Mouse (Mus musculus) lung, embryonic 15.5 days (tissue): ENCODE results near the gene Wdr90. TPM values are rescaled to one million over a fixed set of nuclear protein-coding genes. Genes with fewer than 3 reads are reported as not detected.
A peak's percentile ranks its signal among the peaks of the same experiment; 100 is the strongest.
"Not testable (repeated sequence)": the region's sequence is repeated elsewhere in the genome, so short reads cannot be mapped to it uniquely, and the experiment has no call there.

Source experiments
- ATAC-seq: fragments of 200-750 bp; cut with Nextera tagmentation; 2 replicates; pipeline ENCODE4 v1.8.0; 2017; ENCODE audit warnings: moderate number of reproducible peaks, borderline replicate concordance; ENCODE audit not compliant: low FRiP score, low TSS enrichment; ENCODE audit errors: extremely low read depth
- H3K27ac ChIP-seq: fragments of 300-500 bp; sonication (generic); 2 replicates; pipeline ENCODE4 v1.5.1; 2015; ENCODE audit warnings: moderate library complexity, mild to moderate bottlenecking, inconsistent platforms
- H3K27me3 ChIP-seq: fragments of 300-500 bp; sonication (generic); 2 replicates; pipeline ENCODE4 v1.6.1; 2015; ENCODE audit warnings: inconsistent platforms
- H3K36me3 ChIP-seq: fragments of 300-500 bp; sonication (generic); 2 replicates; pipeline ENCODE4 v1.6.1; 2015; ENCODE audit warnings: inconsistent platforms
- H3K4me1 ChIP-seq: fragments of 300-500 bp; sonication (generic); 2 replicates; pipeline ENCODE4 v1.6.1; 2015; ENCODE audit warnings: inconsistent platforms
- H3K4me2 ChIP-seq: fragments of 300-500 bp; sonication (generic); 2 replicates; pipeline ENCODE4 v1.6.1; 2015; ENCODE audit warnings: inconsistent platforms, mild to moderate bottlenecking, moderate library complexity
- H3K4me3 ChIP-seq: fragments of 300-500 bp; sonication (generic); 2 replicates; pipeline ENCODE4 v1.5.1; 2015; ENCODE audit warnings: mild to moderate bottlenecking, inconsistent platforms
- H3K9ac ChIP-seq: fragments of 300-500 bp; sonication (generic); 2 replicates; pipeline ENCODE4 v1.6.1; 2015; ENCODE audit warnings: inconsistent platforms
- H3K9me3 ChIP-seq: fragments of 300-500 bp; sonication (generic); 2 replicates; pipeline ENCODE4 v1.6.1; 2016; ENCODE audit warnings: inconsistent platforms
- WGBS: fragments of 180-500 bp; shearing (Covaris S2); methylation state at CpG from one replicate; pipeline ENCODE4 v1.1.7; 2015; 5-methylcytosine and 5-hydroxymethylcytosine counted together
- microRNA-seq: library from miRNA; unstranded; fragments of <30 nt; microRNA quantifications from one replicate; pipeline ENCODE4, GENCODE M21; 2016
- polyA plus RNA-seq: library from polyadenylated mRNA; unstranded; fragments of >200 nt; fragmentation: Nextera tagmentation; extraction: Ambion mirVana; gene quantifications from 2 replicates; pipeline ENCODE4 v1.2.1, GENCODE M21; 2015

Gene Wdr90
- polyA plus RNA-seq, 1 experiment from 2014 or later, result 32.2 TPM

GRCm38 (mm10) chr17:25808028-25808427 is 53.3 kb downstream of the Wdr90 start:
- Histone ChIP-seq H3K9me3 (no peaks in the 10 kb centered on the region), H3K4me3 (no peak overlapping the region; the same call in 1 of the 2 replicates), H3K36me3 (no peaks in the 10 kb centered on the region), H3K27ac (no peak overlapping the region), H3K9ac (no peak overlapping the region), H3K27me3 (peaks cover 50% of the 10 kb centered on the region), H3K4me1 (peaks cover 16% of the 10 kb centered on the region), H3K4me2 (peak overlapping the region; percentile 94)
- 32% methylated on average over 5 of the region's 5 CpGs for WGBS
- no peak for ATAC-seq

DNA sequence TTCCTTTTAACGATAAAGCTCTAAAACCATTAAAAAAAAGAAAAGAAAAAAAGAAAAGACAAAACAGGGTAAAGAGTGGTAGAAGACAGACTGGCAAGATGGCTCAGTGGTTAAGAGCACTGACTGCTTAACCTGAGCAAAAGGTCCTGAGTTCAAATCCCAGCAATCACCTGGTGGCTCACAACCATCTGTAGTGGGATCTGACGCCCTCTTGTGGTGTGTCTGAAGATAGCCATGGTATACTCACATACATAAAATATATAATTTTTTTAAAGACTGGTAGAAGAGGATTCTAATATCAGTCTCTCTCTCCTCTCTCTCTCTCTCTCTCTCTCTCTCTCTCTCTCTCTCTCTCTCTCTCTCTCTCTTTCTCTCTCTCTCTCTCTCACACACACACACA is 53.8 kb downstream of the Wdr90 start:
- peaks cover 16% of the 10 kb centered on the region for H3K4me1 ChIP-seq
- ATAC-seq, H3K36me3 ChIP-seq, H3K27ac ChIP-seq, H3K4me3 ChIP-seq, H3K9me3 ChIP-seq, H3K4me2 ChIP-seq, H3K9ac ChIP-seq: not testable (repeated sequence)
- 31% methylated on average over 2 of the region's 2 CpGs for WGBS
- H3K27me3 ChIP-seq, result peaks cover 46% of the 10 kb centered on the region

GRCm38 (mm10) chr17:25806507-25806906 is 54.8 kb downstream of the Wdr90 start:
- Histone ChIP-seq H3K27me3 (peaks cover 37% of the 10 kb centered on the region), H3K9ac (no peak overlapping the region), H3K4me1 (peaks cover 16% of the 10 kb centered on the region), H3K36me3 (no peaks in the 10 kb centered on the region), H3K4me3 (no peak overlapping the region), H3K9me3 (no peaks in the 10 kb centered on the region), H3K27ac (no peak overlapping the region), H3K4me2 (no peak overlapping the region)
- WGBS, result 67% methylated on average over 4 of the region's 4 CpGs
- ATAC-seq, result no peak

DNA sequence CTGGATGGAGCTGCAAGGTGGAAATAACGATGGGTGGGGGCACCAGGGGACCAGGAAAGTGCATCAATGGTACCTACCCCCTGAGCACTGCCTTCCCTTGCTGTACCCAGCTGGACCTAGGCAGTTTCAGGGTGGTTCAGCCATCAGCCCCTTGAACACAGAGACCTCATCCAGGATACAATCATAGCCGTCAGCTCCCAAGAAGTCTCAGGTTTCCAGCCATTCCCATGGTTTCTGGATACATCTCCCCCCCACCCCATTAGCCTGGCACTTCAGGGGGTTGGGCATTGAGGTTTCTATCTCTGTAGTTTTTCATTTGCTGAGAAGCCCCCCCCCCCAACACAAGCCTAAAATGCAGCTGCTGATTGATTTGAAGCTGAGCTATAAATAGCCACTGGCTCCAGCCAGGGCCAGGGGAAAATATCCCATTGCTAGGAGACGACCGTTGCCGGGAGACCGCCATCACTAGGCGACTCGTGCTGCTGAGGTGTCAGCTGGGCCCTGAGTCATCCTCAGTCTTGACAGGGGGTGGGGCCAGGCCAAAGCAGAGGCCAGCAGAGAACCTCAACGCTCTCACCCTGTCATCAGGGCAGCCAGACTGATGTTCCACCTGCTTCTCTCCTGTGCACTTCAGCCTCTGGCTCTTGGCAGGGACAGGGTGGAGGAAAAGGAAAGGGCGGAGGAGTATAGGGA is 58.3 kb downstream of the Wdr90 start:
- ATAC-seq, result no peak
- H3K27me3 ChIP-seq, result peaks cover 2% of the 10 kb centered on the region
- WGBS, result 9% methylated on average over 10 of the region's 10 CpGs
- H3K9me3 ChIP-seq, result no peaks in the 10 kb centered on the region
- no peaks in the 10 kb centered on the region for H3K36me3 ChIP-seq
- no peak overlapping the region for H3K4me2 ChIP-seq
- no peak overlapping the region for H3K9ac ChIP-seq
- no peak overlapping the region for H3K4me3 ChIP-seq
- no peak overlapping the region for H3K27ac ChIP-seq
- H3K4me1 ChIP-seq, result no peaks in the 10 kb centered on the region

GRCm38 (mm10) chr17:25801029-25801428 is 60.3 kb downstream of the Wdr90 start:
- no peak for ATAC-seq

GRCm38 (mm10) chr17:25796951-25797369 is 64.3 kb downstream of the Wdr90 start, which contains the start of gene Metrn:
Gene Metrn, minus strand, starts transcription at chr17:25797136.
- ATAC-seq, result peak; percentile 82
- peaks cover 46% of the 10 kb centered on the region for H3K4me1 ChIP-seq
- peak within 1 kb of the TSS; percentile 70 for H3K9ac ChIP-seq

More at GRCm38 (mm10) chr17:25801029-25801428, 60.3 kb downstream of the Wdr90 start:
- H3K4me1 ChIP-seq, result peaks cover 12% of the 10 kb centered on the region
- no peaks in the 10 kb centered on the region for H3K9me3 ChIP-seq
- no peak overlapping the region for H3K4me2 ChIP-seq
- H3K27ac ChIP-seq, result no peak overlapping the region
- WGBS, result 8% methylated on average over 6 of the region's 6 CpGs
- H3K9ac ChIP-seq, result no peak overlapping the region
- no peaks in the 10 kb centered on the region; the same call in 1 of the 2 replicates for H3K27me3 ChIP-seq
- no peak overlapping the region for H3K4me3 ChIP-seq
- no peaks in the 10 kb centered on the region for H3K36me3 ChIP-seq

GRCm38 (mm10) chr17:25796211-25796771 is 65.0 kb downstream of the Wdr90 start:
- WGBS, result 1% methylated on average over 37 of the region's 37 CpGs
- H3K9ac ChIP-seq, result peak overlapping the region; percentile 70
- H3K4me3 ChIP-seq, result peak overlapping the region; percentile 82
- no peaks in the 10 kb centered on the region for H3K36me3 ChIP-seq
- H3K27me3 ChIP-seq, result no peaks in the 10 kb centered on the region
- 0 out of 2 replicates have a peak overlapping the region, but pooled peaks have one; percentile 42 for H3K27ac ChIP-seq
- no peaks in the 10 kb centered on the region for H3K9me3 ChIP-seq
- ATAC-seq, result no peak
- H3K4me2 ChIP-seq, result peak overlapping the region; percentile 97
- peaks cover 49% of the 10 kb centered on the region for H3K4me1 ChIP-seq

More at GRCm38 (mm10) chr17:25796951-25797369, 64.3 kb downstream of the Wdr90 start, which contains the start of gene Metrn:
- Histone ChIP-seq H3K36me3 (no peaks in the 10 kb centered on the region), H3K4me2 (peak within 1 kb of the TSS; percentile 97), H3K9me3 (no peaks in the 10 kb centered on the region), H3K4me3 (peak within 1 kb of the TSS; percentile 82), H3K27me3 (no peaks in the 10 kb centered on the region), H3K27ac (0 out of 2 replicates have a peak within 1 kb of the TSS, but pooled peaks have one; percentile 42)
- WGBS, result under 1% methylated on average over 35 of the region's 35 CpGs

- H3K9me3 ChIP-seq, result no peaks in the 10 kb centered on the region
- peak within 1 kb of the TSS; percentile 70 for H3K9ac ChIP-seq
- 15% methylated on average over 6 of the region's 6 CpGs for WGBS
- peak within 1 kb of the TSS; percentile 82 for H3K4me3 ChIP-seq
- no peaks in the 10 kb centered on the region for H3K36me3 ChIP-seq
- peaks cover 56% of the 10 kb centered on the region for H3K4me1 ChIP-seq
- peak within 1 kb of the TSS; percentile 97 for H3K4me2 ChIP-seq
- H3K27me3 ChIP-seq, result no peaks in the 10 kb centered on the region
- no peak for ATAC-seq
- H3K27ac ChIP-seq, result 0 out of 2 replicates have a peak within 1 kb of the TSS, but pooled peaks have one; percentile 42
Measured at GRCm38 (mm10) chr17:25795609-25796092, 65.7 kb downstream of the Wdr90 start, which contains the start of gene AC134908.4. Gene AC134908.4, minus strand, starts transcription at chr17:25795659.

DNA sequence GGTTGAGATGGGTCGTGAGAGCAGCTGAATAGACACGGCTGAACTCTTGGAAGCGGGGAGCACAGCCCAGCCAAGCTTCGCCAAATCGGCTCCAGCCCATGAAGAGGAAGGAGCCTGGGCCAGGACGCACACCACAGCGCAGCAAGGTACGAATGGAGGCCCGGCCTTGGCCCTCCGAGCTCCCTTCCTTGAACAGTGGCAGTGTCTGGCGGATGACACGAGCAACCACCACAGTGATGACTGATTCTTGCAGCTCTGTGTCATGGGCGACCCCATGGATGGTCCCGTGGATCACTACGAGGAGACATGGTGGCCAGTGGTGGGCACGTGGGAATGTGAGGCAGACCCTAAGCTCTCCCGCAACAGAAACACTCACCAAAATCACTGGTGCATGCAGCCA is 66.3 kb downstream of the Wdr90 start:
- H3K36me3 ChIP-seq, result no peaks in the 10 kb centered on the region; the same call in 1 of the 2 replicates
- ATAC-seq, result no peak
- 0 out of 2 replicates have a peak overlapping the region, but pooled peaks have one; percentile 82 for H3K4me3 ChIP-seq
- no peak overlapping the region for H3K27ac ChIP-seq
- H3K27me3 ChIP-seq, result no peaks in the 10 kb centered on the region
- H3K4me1 ChIP-seq, result peaks cover 58% of the 10 kb centered on the region
- H3K9ac ChIP-seq, result no peak overlapping the region
- no peaks in the 10 kb centered on the region for H3K9me3 ChIP-seq
- 84% methylated on average over 17 of the region's 17 CpGs for WGBS
- peak overlapping the region; percentile 97 for H3K4me2 ChIP-seq

Small RNAs within 50 kb of the gene (microRNA-seq; reads per million reads assigned to microRNA genes)
- gene Mir3082, result 1.1 reads per million

Other genes with a start within 250 kb of the Wdr90 start
- gene Gng13, start 144.3 kb downstream of the Wdr90 start, polyA plus RNA-seq, result 2.3 and 3.0 TPM in 2 replicates
- 36.7 and 42.0 TPM in 2 replicates for gene Chtf18, start 134.1 kb downstream of the Wdr90 start, polyA plus RNA-seq
- gene Rpusd1, start 133.8 kb downstream of the Wdr90 start, polyA plus RNA-seq, result 24.5 and 24.7 TPM in 2 replicates
- gene Mslnl, start 125.5 kb downstream of the Wdr90 start, polyA plus RNA-seq, result 0.44 and 0.71 TPM in 2 replicates
- 15.8 and 24.2 TPM in 2 replicates for gene Msln, start 107.1 kb downstream of the Wdr90 start, polyA plus RNA-seq
- 25.8 and 30.2 TPM in 2 replicates for gene Narfl, start 87.7 kb downstream of the Wdr90 start, polyA plus RNA-seq
- 58.3 and 59.9 TPM in 2 replicates for gene Haghl, start 75.8 kb downstream of the Wdr90 start, polyA plus RNA-seq
- 0.70 and 0.76 TPM in 2 replicates for gene Ccdc78, start 74.9 kb downstream of the Wdr90 start, polyA plus RNA-seq
- 105 and 109 TPM in 2 replicates for gene Fam173a, start 68.6 kb downstream of the Wdr90 start, polyA plus RNA-seq
- gene AC134908.4, start 65.8 kb downstream of the Wdr90 start, polyA plus RNA-seq, result 0.49 TPM in 1 of 2 replicates, not detected in the other
- 56.9 and 59.8 TPM in 2 replicates for gene Metrn, start 64.4 kb downstream of the Wdr90 start, polyA plus RNA-seq
- 0.88 and 1.6 TPM in 2 replicates for gene Fbxl16, start 52.4 kb downstream of the Wdr90 start, polyA plus RNA-seq
- gene Wdr24, start 37.9 kb downstream of the Wdr90 start, polyA plus RNA-seq, result 25.2 and 26.5 TPM in 2 replicates
- 50.7 and 51.5 TPM in 2 replicates for gene Jmjd8, start 32.6 kb downstream of the Wdr90 start, polyA plus RNA-seq
- 349 and 363 TPM in 2 replicates for gene Stub1, start 28.1 kb downstream of the Wdr90 start, polyA plus RNA-seq
- gene Rhbdl1, start 24.2 kb downstream of the Wdr90 start, polyA plus RNA-seq, result 0.82 and 1.2 TPM in 2 replicates
- 2.2 and 2.5 TPM in 2 replicates for gene Gm20683, start 19.7 kb downstream of the Wdr90 start, polyA plus RNA-seq
- gene Rhot2, start 16.6 kb downstream of the Wdr90 start, polyA plus RNA-seq, result 20.1 and 20.6 TPM in 2 replicates
- gene Mcrip2, start 7.3 kb upstream of the Wdr90 start, polyA plus RNA-seq, result 18.1 and 21.7 TPM in 2 replicates
- 51.4 and 53.5 TPM in 2 replicates for gene Mettl26, start 13.6 kb upstream of the Wdr90 start, polyA plus RNA-seq
- gene Wfikkn1, start 19.4 kb upstream of the Wdr90 start, polyA plus RNA-seq, result 0.35 and 0.40 TPM in 2 replicates
- 25.6 and 27.4 TPM in 2 replicates for gene Rab40c, start 58.2 kb upstream of the Wdr90 start, polyA plus RNA-seq
- gene Pigq, start 83.4 kb upstream of the Wdr90 start, polyA plus RNA-seq, result 62.7 and 65.0 TPM in 2 replicates
- gene Nhlrc4, start 83.5 kb upstream of the Wdr90 start, polyA plus RNA-seq, result 0.51 TPM in 1 of 2 replicates, not detected in the other
- 0.09 TPM in 1 of 2 replicates, not detected in the other for gene A930017K11Rik, start 91.1 kb upstream of the Wdr90 start, polyA plus RNA-seq
- gene Capn15, start 124.3 kb upstream of the Wdr90 start, polyA plus RNA-seq, result 20.8 and 21.9 TPM in 2 replicates
- gene Rab11fip3, start 208.1 kb upstream of the Wdr90 start, polyA plus RNA-seq, result 12.3 and 13.5 TPM in 2 replicates
- 32.3 and 34.0 TPM in 2 replicates for gene Decr2, start 228.8 kb upstream of the Wdr90 start, polyA plus RNA-seq
- 85.0 and 92.3 TPM in 2 replicates for gene Nme4, start 234.1 kb upstream of the Wdr90 start, polyA plus RNA-seq